Mouse (Mus musculus): Measurements from ENCODE around the gene Osbpl3.

GRCm38 (mm10) chr6:50352812-50353211 lies 103.2 kb downstream of the Osbpl3 start:
- TF ChIP-seq CTCF (IDR thresholded peaks at IDR 0.05; ENCODE audit: low read depth, low read length) (no peak), POLR2A (IDR thresholded peaks at IDR 0.05; ENCODE audit: extremely low read depth, insufficient read depth, low read length) (no peak)
